Mouse (Mus musculus) lung, postnatal 0 days (tissue): ENCODE measurements at regions not wholly inside any gene's neighbourhood (a gene's known extent, or its start where the extent isn't known, plus 50 kb on each side); places are given as distances from the start of the nearest gene placed in this dataset.

Experiments used
- ATAC-seq: fragments of 200-750 bp; cut with Nextera tagmentation; 2 replicates; pipeline ENCODE4 v1.8.0; 2017; ENCODE audit warnings: moderate library complexity
- DNase-seq: peaks from one replicate; pipeline ENCODE4 v3.0.0-alpha.2; 2016; ENCODE audit warnings: low spot score
- H3K27ac ChIP-seq: fragments of 300-500 bp; sonication (generic); 2 replicates; pipeline ENCODE4 v1.5.1; 2014; ENCODE audit warnings: antibody characterized with exemption, mild to moderate bottlenecking, low read length, mixed read lengths
- H3K27me3 ChIP-seq: fragments of 300-500 bp; sonication (generic); replicated peaks from 2 replicates; pipeline ENCODE4 v1.6.1; 2014; ENCODE audit warnings: low read length, mixed read lengths; ENCODE audit not compliant: insufficient read depth
- H3K36me3 ChIP-seq: fragments of 300-500 bp; sonication (generic); 2 replicates; pipeline ENCODE4 v1.6.1; 2014; ENCODE audit warnings: low read length, mixed read lengths; ENCODE audit not compliant: insufficient read depth
- H3K4me1 ChIP-seq: fragments of 300-500 bp; sonication (generic); 2 replicates; pipeline ENCODE4 v1.6.1; 2014; ENCODE audit warnings: antibody characterized with exemption, low read depth, low read length, mixed read lengths; ENCODE audit not compliant: insufficient read depth
- H3K4me2 ChIP-seq: fragments of 300-500 bp; sonication (generic); replicated peaks from 2 replicates; pipeline ENCODE4 v1.6.1; 2014; ENCODE audit warnings: low read depth, mild to moderate bottlenecking, low read length, moderate library complexity, mixed read lengths
- H3K4me3 ChIP-seq: fragments of 300-500 bp; sonication (generic); 2 replicates; pipeline ENCODE4 v1.5.1; 2014; ENCODE audit warnings: low read depth, low read length
- H3K9ac ChIP-seq: fragments of 300-500 bp; sonication (generic); replicated peaks from 2 replicates; pipeline ENCODE4 v1.6.1; 2014; ENCODE audit warnings: low read depth, mild to moderate bottlenecking
- H3K9me3 ChIP-seq: fragments of 300-500 bp; sonication (generic); 2 replicates; pipeline ENCODE4 v1.6.1; 2016; ENCODE audit warnings: low read length, mixed read lengths
- CTCF ChIP-seq: IDR thresholded peaks from 2 replicates; pipeline ENCODE4 v1.5.1; 2016; ENCODE audit warnings: antibody characterized with exemption, mild to moderate bottlenecking
- EP300 ChIP-seq: IDR thresholded peaks from 2 replicates; pipeline ENCODE4 v1.6.1; 2016; ENCODE audit warnings: antibody characterized with exemption, mild to moderate bottlenecking, control low read depth
- WGBS: fragments of 180-500 bp; shearing (Covaris S2); extraction: QIAGEN DNeasy Blood & Tissue Kit; methylation state at CpG from one replicate; pipeline ENCODE4 v1.1.7; 2014; 5-methylcytosine and 5-hydroxymethylcytosine counted together

DNA sequence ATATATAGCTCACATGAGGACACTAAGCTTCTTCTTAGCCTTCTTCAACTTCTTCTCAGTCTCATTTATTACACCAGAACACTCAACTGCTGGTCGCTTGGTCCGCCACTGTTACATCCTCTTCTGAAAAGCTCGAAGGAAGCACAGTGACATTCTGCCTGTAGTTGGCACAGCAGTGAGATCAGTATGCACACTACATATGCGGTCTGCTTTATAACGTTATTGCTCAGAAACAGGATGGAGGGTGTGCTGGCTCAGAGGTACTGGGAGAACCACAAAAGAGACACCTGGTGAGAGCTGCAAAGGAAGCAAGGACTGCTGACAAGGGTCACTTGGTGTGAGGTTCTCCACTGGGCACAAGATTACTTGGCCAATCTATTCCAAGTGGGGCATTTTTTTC is 179.5 kb downstream of the Ets1 start:
- Histone ChIP-seq H3K27ac (no peak overlapping the region), H3K4me3 (no peak overlapping the region), H3K9ac (no peak overlapping the region), H3K4me1 (no peaks in the 10 kb centered on the region), H3K36me3 (no peaks in the 10 kb centered on the region), H3K4me2 (no peak overlapping the region), H3K9me3 (no peaks in the 10 kb centered on the region), H3K27me3 (no peaks in the 10 kb centered on the region)
- no peak for TF ChIP-seq CTCF
- no peak for TF ChIP-seq EP300
- ATAC-seq (no peak), DNase-seq (no peak)
- WGBS, result 80% methylated on average over 5 of the region's 5 CpGs

DNA sequence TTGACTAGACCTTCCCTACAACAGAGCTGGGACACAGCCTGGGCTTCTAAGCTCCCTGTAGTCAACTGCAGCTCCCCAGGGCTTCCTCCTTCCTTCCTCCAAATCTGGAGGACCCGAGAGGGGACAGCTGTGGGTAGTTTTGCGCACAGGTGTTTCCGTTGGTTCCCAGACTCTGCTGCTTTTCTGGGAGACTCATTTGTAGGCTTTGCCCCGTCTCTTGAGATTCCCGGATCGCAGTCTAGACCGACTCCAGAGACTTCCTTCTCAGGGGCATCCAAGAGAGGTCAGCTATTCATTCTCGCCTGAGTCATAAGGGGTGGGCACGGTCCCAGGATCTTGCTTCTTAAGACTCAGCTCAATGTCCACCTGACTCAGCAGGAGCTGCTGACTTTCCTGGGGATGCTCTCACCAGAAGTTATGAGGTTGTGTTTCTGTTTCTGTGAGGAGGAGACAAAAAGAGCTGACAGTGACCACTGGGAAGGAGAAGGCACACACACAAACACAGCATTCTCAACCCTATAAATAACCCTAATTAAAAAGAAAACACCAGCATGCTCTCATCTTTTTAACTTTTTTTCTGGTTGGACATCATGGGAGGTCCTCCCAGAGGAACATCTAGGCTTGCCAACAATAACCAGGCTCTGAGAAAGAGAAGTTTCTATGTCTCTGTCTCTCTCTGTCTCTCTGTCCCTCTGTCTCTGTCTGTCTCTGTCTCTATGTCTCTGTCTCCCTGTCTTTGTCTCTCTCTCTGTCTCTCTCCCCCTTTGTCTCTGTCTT is 180.8 kb downstream of the Ets1 start:
- no peak overlapping the region for H3K9ac ChIP-seq
- ATAC-seq (peak; percentile 58; the same call in 1 of the 2 replicates), DNase-seq (no peak)
- no peak overlapping the region for H3K4me2 ChIP-seq
- no peak for TF ChIP-seq CTCF
- no peak for TF ChIP-seq EP300
- no peaks in the 10 kb centered on the region for H3K4me1 ChIP-seq
- no peaks in the 10 kb centered on the region for H3K27me3 ChIP-seq
- H3K36me3 ChIP-seq, result no peaks in the 10 kb centered on the region
- H3K9me3 ChIP-seq, result no peaks in the 10 kb centered on the region
- no peak overlapping the region for H3K4me3 ChIP-seq
- 51% methylated on average over 9 of the region's 9 CpGs for WGBS
- H3K27ac ChIP-seq, result no peak overlapping the region

DNA sequence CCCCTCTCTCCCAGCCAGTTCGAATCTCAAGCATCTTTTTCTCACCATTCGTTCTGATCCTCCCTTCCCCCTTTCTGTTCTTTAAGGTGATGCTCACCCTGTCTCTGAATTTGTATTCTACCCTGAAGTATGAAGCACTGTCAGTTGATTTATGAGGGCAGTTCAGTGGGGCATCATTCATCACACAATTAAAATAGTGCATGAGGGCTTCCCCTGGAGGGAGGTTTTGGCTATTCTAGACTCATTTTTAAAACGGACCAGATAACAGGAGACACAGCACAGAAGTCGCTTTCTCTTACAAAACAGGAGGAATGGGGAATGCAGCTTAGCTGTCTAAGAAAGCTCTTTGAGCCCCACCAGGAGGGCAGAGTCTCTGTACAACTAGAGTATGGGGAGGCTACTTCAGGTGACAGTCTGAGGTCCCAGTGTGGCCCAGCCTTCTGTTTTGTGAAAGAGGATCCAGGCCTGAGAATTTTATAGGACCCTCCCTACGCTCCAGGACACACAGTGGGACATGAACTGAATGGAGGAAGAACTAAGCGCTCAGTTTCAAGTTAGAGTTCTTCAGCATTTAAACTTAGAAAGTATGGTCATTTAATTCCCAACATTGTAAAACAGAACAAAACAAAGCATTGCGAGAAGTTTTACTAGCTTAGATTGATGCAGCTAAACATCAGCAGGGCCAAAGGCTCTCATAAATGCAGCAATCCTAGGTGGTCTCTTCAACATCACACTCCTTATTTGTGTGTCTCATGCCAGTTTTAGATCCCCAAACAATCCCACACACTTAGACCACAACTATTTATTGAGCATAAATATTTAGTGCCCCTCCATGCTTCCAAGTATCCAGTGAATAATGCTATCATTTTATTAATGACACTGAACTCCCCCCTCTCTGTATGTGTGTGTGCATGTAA is 181.7 kb downstream of the Ets1 start:
- no peaks in the 10 kb centered on the region for H3K9me3 ChIP-seq
- H3K27ac ChIP-seq, result no peak overlapping the region
- H3K4me3 ChIP-seq, result no peak overlapping the region
- H3K4me2 ChIP-seq, result no peak overlapping the region
- 62% methylated on average over 7 of the region's 7 CpGs for WGBS
- H3K9ac ChIP-seq, result no peak overlapping the region
- H3K4me1 ChIP-seq, result no peaks in the 10 kb centered on the region
- no peak for TF ChIP-seq CTCF
- TF ChIP-seq EP300, result no peak
- no peaks in the 10 kb centered on the region for H3K36me3 ChIP-seq
- no peaks in the 10 kb centered on the region for H3K27me3 ChIP-seq
- DNase-seq (no peak), ATAC-seq (no peak)

DNA sequence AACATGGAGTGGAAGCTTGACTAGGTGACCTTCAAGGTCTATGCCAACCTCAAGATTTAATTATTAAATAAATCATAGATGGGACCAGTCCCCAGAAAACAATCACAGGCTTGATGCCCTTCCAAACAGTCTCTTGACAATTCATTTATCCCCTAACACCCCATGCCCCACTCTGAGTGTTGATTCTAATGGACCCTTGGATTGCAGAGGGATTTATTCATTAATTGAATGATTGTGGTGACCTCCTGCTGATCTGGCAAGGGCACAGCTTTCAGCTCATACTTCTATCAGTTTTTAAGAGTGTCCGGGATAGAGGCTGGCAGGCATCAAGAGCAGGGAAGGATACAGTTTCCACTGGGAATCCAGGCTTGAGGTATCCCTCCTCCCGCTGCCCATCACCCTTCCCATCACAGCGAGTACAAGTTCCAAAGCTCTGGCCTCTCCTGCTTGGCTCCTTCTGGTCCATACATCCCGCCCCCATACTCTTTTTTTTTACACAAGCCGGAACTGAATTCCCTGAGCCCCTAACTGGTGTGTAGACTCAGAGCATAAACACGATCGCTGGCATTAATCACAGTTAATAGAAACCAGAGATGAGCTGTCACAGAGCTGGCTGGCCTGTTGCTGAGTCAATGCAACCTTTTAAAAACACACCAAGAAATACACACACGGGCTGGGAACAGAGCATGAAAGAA is 187.6 kb downstream of the Ets1 start:
- Histone ChIP-seq H3K27me3 (no peaks in the 10 kb centered on the region), H3K27ac (no peak overlapping the region), H3K4me1 (no peaks in the 10 kb centered on the region), H3K4me2 (no peak overlapping the region), H3K9ac (no peak overlapping the region), H3K4me3 (no peak overlapping the region), H3K36me3 (no peaks in the 10 kb centered on the region), H3K9me3 (no peaks in the 10 kb centered on the region)
- WGBS, result 38% methylated on average over 8 of the region's 8 CpGs
- ATAC-seq (peak; percentile 47), DNase-seq (peak; percentile 58)
- TF ChIP-seq EP300 (no peak), CTCF (no peak)

DNA sequence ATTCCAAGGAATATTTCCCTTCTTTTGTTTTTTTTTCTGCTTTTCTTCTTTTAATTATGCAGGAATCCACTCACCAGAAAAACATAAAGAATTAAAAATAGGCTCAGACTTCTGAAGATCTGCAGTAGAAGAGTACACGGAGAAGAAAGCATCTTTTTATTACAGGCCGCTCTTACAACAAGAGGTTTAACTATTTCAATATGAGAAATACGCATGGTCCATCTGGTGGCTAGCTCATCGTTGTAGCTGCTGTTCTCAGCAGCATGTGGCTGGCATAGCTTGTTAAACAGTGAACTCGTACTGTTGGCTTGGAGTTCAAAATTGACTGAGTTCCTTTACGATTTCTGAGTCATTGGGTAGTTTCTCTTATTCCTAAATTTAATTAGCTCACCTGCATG is 188.1 kb downstream of the Ets1 start:
- TF ChIP-seq CTCF, result no peak
- no peak for TF ChIP-seq EP300
- Histone ChIP-seq H3K27ac (no peak overlapping the region), H3K4me3 (no peak overlapping the region), H3K27me3 (no peaks in the 10 kb centered on the region), H3K4me1 (no peaks in the 10 kb centered on the region), H3K9ac (no peak overlapping the region), H3K9me3 (no peaks in the 10 kb centered on the region), H3K4me2 (no peak overlapping the region), H3K36me3 (no peaks in the 10 kb centered on the region)
- 57% methylated on average over 6 of the region's 6 CpGs for WGBS
- ATAC-seq (no peak), DNase-seq (no peak)
